Mouse (Mus musculus): ENCODE results near the gene Ppp1r10. TPM values are rescaled to one million over a fixed set of nuclear protein-coding genes. Genes with fewer than 3 reads are reported as not detected.
A peak's percentile ranks its signal among the peaks of the same experiment; 100 is the strongest.
"Not testable (repeated sequence)": the region's sequence is repeated elsewhere in the genome, so short reads cannot be mapped to it uniquely, and the experiment has no call there.

The Ppp1r10 gene
- polyA plus RNA-seq, 1 experiment = 33.1 TPM

DNA sequence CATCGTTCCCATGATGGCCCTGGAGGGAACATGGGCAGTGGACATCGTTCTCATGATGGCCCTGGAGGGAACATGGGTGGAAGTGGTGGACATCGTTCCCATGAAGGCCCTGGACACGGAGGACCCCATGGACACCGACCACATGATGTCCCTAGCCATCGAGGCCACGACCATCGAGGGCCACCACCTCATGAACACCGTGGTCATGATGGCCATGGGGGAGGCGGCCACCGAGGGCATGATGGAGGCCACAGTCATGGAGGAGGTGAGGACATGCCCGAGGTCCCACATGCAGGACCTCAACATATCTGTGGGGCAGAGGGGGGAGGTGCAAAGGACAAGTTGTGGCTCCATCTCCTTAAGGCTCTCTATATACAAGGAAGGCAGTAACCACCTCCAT is 14.4 kb downstream of the Ppp1r10 start:
- Histone ChIP-seq H3ac (ENCODE audit: control insufficient read depth, insufficient read length, low read depth) (no peak overlapping the region), H3K36me3 (ENCODE audit: control insufficient read depth, insufficient read depth) (peaks cover 59% of the 10 kb centered on the region)
- TF ChIP-seq FOSL1 (IDR thresholded peaks at IDR 0.05; ENCODE audit: insufficient read depth, low read length, poor library complexity, severe bottlenecking) (no peak), MYOD1 (IDR thresholded peaks at IDR 0.05; ENCODE audit: control insufficient read depth, insufficient read length, low read depth) (no peak), CTCF (IDR thresholded peaks at IDR 0.05; ENCODE audit: control insufficient read depth, insufficient read depth, insufficient read length) (no peak), MYOG (IDR thresholded peaks at IDR 0.05; ENCODE audit: control insufficient read depth, extremely low read depth, insufficient read length) (no peak), MAX (IDR thresholded peaks at IDR 0.05) (no peak), CEBPB (IDR thresholded peaks at IDR 0.05; ENCODE audit: low read depth) (no peak), USF1 (IDR thresholded peaks at IDR 0.05; ENCODE audit: low read depth) (no peak)

DNA sequence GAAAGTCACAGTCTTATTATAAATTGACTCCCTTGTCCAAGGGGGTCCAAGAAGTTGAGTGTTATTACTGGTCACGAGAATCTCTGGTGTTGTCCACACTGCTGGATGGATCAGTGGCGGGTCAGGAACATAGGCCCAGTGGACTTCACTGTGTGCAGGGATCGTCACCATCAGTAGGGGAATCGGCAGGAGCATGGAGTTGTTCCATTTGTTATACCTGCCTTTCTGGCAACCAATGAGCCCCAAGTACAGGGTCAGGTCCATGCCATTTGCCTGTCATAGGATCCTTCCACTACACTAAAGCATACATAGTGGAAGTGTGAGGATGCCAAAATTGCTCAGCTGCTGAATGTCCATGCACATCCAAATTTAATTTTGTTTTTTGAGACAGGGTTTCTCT is 16.4 kb downstream of the Ppp1r10 start:
- TF ChIP-seq MYOD1 (IDR thresholded peaks at IDR 0.05; ENCODE audit: control insufficient read depth, insufficient read length, low read depth) = no peak
- no peak for TF ChIP-seq MYOG (IDR thresholded peaks at IDR 0.05; ENCODE audit: control insufficient read depth, extremely low read depth, insufficient read length)
- TF ChIP-seq FOSL1 (IDR thresholded peaks at IDR 0.05; ENCODE audit: insufficient read depth, low read length, poor library complexity, severe bottlenecking) = no peak
- TF ChIP-seq CTCF (IDR thresholded peaks at IDR 0.05; ENCODE audit: control insufficient read depth, insufficient read depth, insufficient read length) = no peak
- no peaks in the 10 kb centered on the region for H3K27me3 ChIP-seq (ENCODE audit: control insufficient read depth, insufficient read depth, insufficient read length)
- H3ac ChIP-seq (ENCODE audit: control insufficient read depth, insufficient read length, low read depth) = no peak overlapping the region
- H3K79me2 ChIP-seq (ENCODE audit: control insufficient read depth, insufficient read depth) = no peaks in the 10 kb centered on the region
- H3K79me3 ChIP-seq (ENCODE audit: low read depth) = no peaks in the 10 kb centered on the region
- no peak overlapping the region for H3K4me3 ChIP-seq (ENCODE audit: insufficient read depth, poor library complexity, severe bottlenecking)
- H3K36me3 ChIP-seq (ENCODE audit: control insufficient read depth, insufficient read depth) = peaks cover 41% of the 10 kb centered on the region

More for the DNA sequence above, 14.4 kb downstream of the Ppp1r10 start:
- no peaks in the 10 kb centered on the region for H3K79me2 ChIP-seq (ENCODE audit: control insufficient read depth, insufficient read depth)
- H3K79me3 ChIP-seq (ENCODE audit: low read depth) = no peaks in the 10 kb centered on the region
- no peak overlapping the region for H3K4me3 ChIP-seq (ENCODE audit: insufficient read depth, poor library complexity, severe bottlenecking)
- H3K27me3 ChIP-seq (ENCODE audit: control insufficient read depth, insufficient read depth, insufficient read length) = no peaks in the 10 kb centered on the region

DNA sequence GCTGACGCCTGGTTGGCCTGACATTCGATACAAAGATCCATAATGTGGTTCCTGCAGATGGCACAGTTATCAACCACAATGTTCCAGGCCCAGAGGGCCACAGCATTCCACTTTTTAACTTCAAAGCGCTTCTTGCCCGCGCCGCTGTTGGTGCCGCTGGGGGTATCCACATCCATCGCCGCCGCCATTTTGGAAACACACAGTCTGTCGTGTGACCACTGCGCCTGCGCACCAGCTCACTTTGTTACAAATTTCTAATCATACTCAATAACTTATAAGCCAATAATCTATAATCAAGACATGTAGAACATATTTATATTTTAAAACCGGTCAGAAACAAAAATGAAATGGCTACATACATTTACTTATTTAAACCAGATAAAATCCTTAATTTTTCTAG is 19.5 kb downstream of the Ppp1r10 start:
- not testable (repeated sequence) for H3K4me3 ChIP-seq (ENCODE audit: insufficient read depth, poor library complexity, severe bottlenecking); H3K79me3 ChIP-seq (ENCODE audit: low read depth); H3ac ChIP-seq (ENCODE audit: control insufficient read depth, insufficient read length, low read depth); H3K79me2 ChIP-seq (ENCODE audit: control insufficient read depth, insufficient read depth); H3K27me3 ChIP-seq (ENCODE audit: control insufficient read depth, insufficient read depth, insufficient read length)
- peaks cover 11% of the 10 kb centered on the region for H3K36me3 ChIP-seq (ENCODE audit: control insufficient read depth, insufficient read depth)

DNA sequence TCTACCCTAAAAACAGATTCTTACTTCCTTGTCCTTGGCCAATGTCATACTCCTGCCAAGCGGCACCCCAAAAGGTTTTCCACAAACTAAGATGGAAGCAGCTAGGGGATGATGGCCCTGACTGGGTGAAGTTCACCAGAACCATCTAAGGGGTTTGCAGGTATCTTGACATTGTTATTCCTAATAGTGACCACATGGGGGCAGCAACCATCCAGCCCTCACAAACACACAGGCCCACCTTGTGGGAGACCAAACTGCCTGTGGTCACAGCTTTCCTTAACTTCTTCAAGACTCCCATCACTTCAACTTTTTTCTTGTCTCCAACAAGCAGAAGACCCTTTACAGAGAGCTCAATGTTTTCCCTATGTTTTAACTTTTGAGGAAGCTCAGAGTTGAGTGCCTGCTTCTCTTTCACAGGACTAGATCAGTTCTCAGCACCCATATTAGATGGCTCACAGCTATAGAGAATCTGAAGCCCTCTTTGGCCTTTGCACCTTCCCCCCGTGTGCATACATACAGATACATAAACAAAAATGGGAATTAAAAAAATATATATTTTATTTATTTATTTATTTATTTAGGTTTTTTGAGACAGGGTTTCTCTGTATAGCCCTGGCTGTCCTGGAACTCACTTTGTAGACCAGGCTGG is 21.6 kb downstream of the Ppp1r10 start:
- peak; percentile 23 for TF ChIP-seq CTCF (IDR thresholded peaks at IDR 0.05; ENCODE audit: control insufficient read depth, insufficient read depth, insufficient read length)
- TF ChIP-seq USF1 (IDR thresholded peaks at IDR 0.05; ENCODE audit: low read depth) = no peak
- no peaks in the 10 kb centered on the region for H3K79me3 ChIP-seq (ENCODE audit: low read depth)
- H3K36me3 ChIP-seq (ENCODE audit: control insufficient read depth, insufficient read depth) = peaks cover under 1% of the 10 kb centered on the region
- no peaks in the 10 kb centered on the region for H3K79me2 ChIP-seq (ENCODE audit: control insufficient read depth, insufficient read depth)
- H3K27me3 ChIP-seq (ENCODE audit: control insufficient read depth, insufficient read depth, insufficient read length) = no peaks in the 10 kb centered on the region
- H3ac ChIP-seq (ENCODE audit: control insufficient read depth, insufficient read length, low read depth) = no peak overlapping the region
- H3K4me3 ChIP-seq (ENCODE audit: insufficient read depth, poor library complexity, severe bottlenecking) = no peak overlapping the region

DNA sequence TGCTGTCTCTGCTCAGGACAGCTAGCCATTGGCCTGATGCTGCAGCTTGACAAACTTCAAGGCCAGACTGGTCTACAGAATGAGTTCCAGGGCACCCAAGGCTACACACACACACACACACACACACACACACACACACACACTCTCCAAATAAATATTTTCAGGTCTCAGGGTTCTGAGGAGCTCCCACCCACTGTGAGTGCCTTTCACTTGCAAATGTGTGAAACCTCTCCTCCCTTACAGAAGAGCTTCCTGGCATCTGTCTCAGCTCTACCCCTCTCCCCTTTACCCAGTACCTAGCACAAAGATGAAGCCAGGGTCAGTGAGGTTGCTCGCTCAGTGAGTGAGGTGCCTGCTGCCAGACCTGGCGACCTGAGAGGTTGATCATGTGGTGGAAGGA is 22.9 kb downstream of the Ppp1r10 start:
- no peaks in the 10 kb centered on the region for H3K36me3 ChIP-seq (ENCODE audit: control insufficient read depth, insufficient read depth)
- no peaks in the 10 kb centered on the region for H3K27me3 ChIP-seq (ENCODE audit: control insufficient read depth, insufficient read depth, insufficient read length)
- no peaks in the 10 kb centered on the region for H3K79me3 ChIP-seq (ENCODE audit: low read depth)
- H3K4me3 ChIP-seq (ENCODE audit: insufficient read depth, poor library complexity, severe bottlenecking) = no peak overlapping the region
- no peaks in the 10 kb centered on the region for H3K79me2 ChIP-seq (ENCODE audit: control insufficient read depth, insufficient read depth)
- no peak overlapping the region for H3ac ChIP-seq (ENCODE audit: control insufficient read depth, insufficient read length, low read depth)
- no peak for TF ChIP-seq MAX (IDR thresholded peaks at IDR 0.05)
- no peak for TF ChIP-seq FOSL1 (IDR thresholded peaks at IDR 0.05; ENCODE audit: insufficient read depth, low read length, poor library complexity, severe bottlenecking)
- TF ChIP-seq USF1 (IDR thresholded peaks at IDR 0.05; ENCODE audit: low read depth) = no peak
- no peak for TF ChIP-seq CTCF (IDR thresholded peaks at IDR 0.05; ENCODE audit: control insufficient read depth, insufficient read depth, insufficient read length)
- TF ChIP-seq MYOD1 (IDR thresholded peaks at IDR 0.05; ENCODE audit: control insufficient read depth, insufficient read length, low read depth) = no peak
- TF ChIP-seq CEBPB (IDR thresholded peaks at IDR 0.05; ENCODE audit: low read depth) = no peak
- TF ChIP-seq MYOG (IDR thresholded peaks at IDR 0.05; ENCODE audit: control insufficient read depth, extremely low read depth, insufficient read length) = no peak

DNA sequence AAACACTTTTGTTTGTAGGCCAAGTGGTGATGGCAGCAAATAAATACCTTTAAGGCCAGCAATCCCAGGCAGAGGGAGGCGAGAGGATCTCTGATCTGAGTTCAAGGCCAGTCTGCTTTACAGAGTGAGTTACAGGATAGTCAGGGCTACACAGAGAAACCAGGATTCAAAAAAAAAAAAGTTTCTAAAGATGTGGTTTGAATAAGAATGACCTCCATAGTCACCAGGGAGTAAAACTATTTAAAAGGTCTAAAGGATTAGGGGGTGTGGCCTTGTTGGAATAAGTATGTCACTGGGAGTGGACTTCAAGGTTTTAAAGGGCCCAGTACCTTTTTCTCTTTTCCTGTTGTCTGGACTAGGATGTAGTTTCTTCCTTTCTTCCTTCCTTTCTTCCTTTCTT is 23.7 kb downstream of the Ppp1r10 start:
- Histone ChIP-seq H3K27me3 (ENCODE audit: control insufficient read depth, insufficient read depth, insufficient read length) (no peaks in the 10 kb centered on the region), H3ac (ENCODE audit: control insufficient read depth, insufficient read length, low read depth) (no peak overlapping the region), H3K79me3 (ENCODE audit: low read depth) (no peaks in the 10 kb centered on the region), H3K79me2 (ENCODE audit: control insufficient read depth, insufficient read depth) (no peaks in the 10 kb centered on the region), H3K36me3 (ENCODE audit: control insufficient read depth, insufficient read depth) (no peaks in the 10 kb centered on the region), H3K4me3 (ENCODE audit: insufficient read depth, poor library complexity, severe bottlenecking) (no peak overlapping the region)
- TF ChIP-seq MAX (IDR thresholded peaks at IDR 0.05) (no peak), CEBPB (IDR thresholded peaks at IDR 0.05; ENCODE audit: low read depth) (no peak)

DNA sequence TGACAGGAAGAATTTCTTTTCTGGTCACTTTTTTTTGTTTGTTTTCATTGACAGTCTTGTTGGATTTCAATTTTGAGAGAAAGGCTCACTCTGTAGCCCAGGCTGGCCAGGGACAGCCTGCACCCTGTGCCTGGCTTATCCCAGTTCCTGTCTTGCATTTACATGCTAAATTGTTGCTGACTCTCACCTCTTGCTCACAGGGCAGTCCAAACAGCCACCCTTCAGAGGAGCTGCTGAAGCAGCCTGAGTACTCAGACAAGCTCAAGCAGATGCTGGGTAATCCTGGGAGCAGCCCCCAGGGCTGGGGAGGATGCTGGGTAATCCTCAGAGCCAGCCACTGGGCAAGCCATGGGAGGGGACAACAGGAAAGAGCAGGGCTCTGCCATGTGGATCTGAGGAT is 34.7 kb downstream of the Ppp1r10 start:
- H3K4me3 ChIP-seq (ENCODE audit: insufficient read depth, poor library complexity, severe bottlenecking); H3K27me3 ChIP-seq (ENCODE audit: control insufficient read depth, insufficient read depth, insufficient read length); H3ac ChIP-seq (ENCODE audit: control insufficient read depth, insufficient read length, low read depth); H3K79me2 ChIP-seq (ENCODE audit: control insufficient read depth, insufficient read depth); H3K79me3 ChIP-seq (ENCODE audit: low read depth): not testable (repeated sequence)
- H3K36me3 ChIP-seq (ENCODE audit: control insufficient read depth, insufficient read depth) = peaks cover 11% of the 10 kb centered on the region

DNA sequence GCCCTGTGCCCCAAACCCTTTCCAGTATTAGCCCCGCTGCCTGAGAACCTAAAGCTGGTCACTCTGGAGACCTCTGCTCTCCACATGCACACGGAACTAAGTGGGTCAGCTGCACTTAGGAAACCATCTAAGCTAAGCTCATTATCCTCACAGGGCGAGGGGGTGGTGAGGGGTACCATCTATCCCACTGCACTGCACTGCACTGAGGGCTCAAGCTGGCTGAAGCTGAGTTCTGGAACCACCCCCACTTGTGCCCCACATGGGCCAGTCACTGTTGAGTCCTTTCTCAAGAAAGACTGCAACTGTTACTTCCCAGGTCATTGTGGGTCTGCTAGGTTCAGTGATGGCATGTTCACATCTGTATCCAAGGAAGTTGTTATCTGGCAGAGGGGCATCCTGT is 36.3 kb downstream of the Ppp1r10 start:
- H3K36me3 ChIP-seq (ENCODE audit: control insufficient read depth, insufficient read depth) = peaks cover 27% of the 10 kb centered on the region
- H3K79me2 ChIP-seq (ENCODE audit: control insufficient read depth, insufficient read depth); H3K79me3 ChIP-seq (ENCODE audit: low read depth); H3K27me3 ChIP-seq (ENCODE audit: control insufficient read depth, insufficient read depth, insufficient read length); H3ac ChIP-seq (ENCODE audit: control insufficient read depth, insufficient read length, low read depth); H3K4me3 ChIP-seq (ENCODE audit: insufficient read depth, poor library complexity, severe bottlenecking): not testable (repeated sequence)
